Mouse (Mus musculus) right cerebral cortex, postnatal 4 days (tissue): ENCODE measurements at regions not wholly inside any gene's neighbourhood (a gene's known extent, or its start where the extent isn't known, plus 50 kb on each side); places are given as distances from the start of the nearest gene placed in this dataset.
A peak's percentile ranks its signal among the peaks of the same experiment; 100 is the strongest.

Source experiments
- DNase-seq: peaks from one replicate; pipeline ENCODE4 v3.0.0-alpha.2; 2022

- DNase-seq: no peak
Measured at GRCm38 (mm10) chr13:75204417-75204816, 114.8 kb downstream of the Pcsk1 start.

GRCm38 (mm10) chr13:75223944-75224343 is 134.3 kb downstream of the Pcsk1 start:
- no peak for DNase-seq

GRCm38 (mm10) chr13:75225581-75226297 is 136.1 kb downstream of the Pcsk1 start:
- no peak for DNase-seq

- peak; percentile 76 for DNase-seq
Measured at GRCm38 (mm10) chr13:75227616-75228277, 138.1 kb downstream of the Pcsk1 start.

- DNase-seq: no peak
Measured at GRCm38 (mm10) chr13:75236424-75236823, 146.8 kb downstream of the Pcsk1 start.
